Mouse (Mus musculus): ENCODE results near the gene Zfp92. TPM values are rescaled to one million over a fixed set of nuclear protein-coding genes. Genes with fewer than 3 reads are reported as not detected.
A peak's percentile ranks its signal among the peaks of the same experiment; 100 is the strongest.

Gene Zfp92
- polyA plus RNA-seq, 1 experiment from 2014 or later: 0.15 TPM

- H3K36me3 ChIP-seq: 0 out of 2 replicates have a peak, but pooled peaks cover 2% of the 10 kb centered on the region
- no peak within 1 kb of the TSS for H3K4me3 ChIP-seq
- H3K9me3 ChIP-seq: no peaks in the 10 kb centered on the region
- H3K27ac ChIP-seq: no peak within 1 kb of the TSS
- no peak within 1 kb of the TSS for H3K4me2 ChIP-seq
- no peak within 1 kb of the TSS for H3K9ac ChIP-seq
- no peaks in the 10 kb centered on the region for H3K4me1 ChIP-seq
- H3K27me3 ChIP-seq: peaks cover 15% of the 10 kb centered on the region
- 65% methylated on average over 11 of the region's 11 CpGs for WGBS
- no peak for ATAC-seq (ENCODE audit: insufficient number of reproducible peaks, low FRiP score, low TSS enrichment, low read depth)
These were observed 24.4 kb downstream of the Zfp92 start, which contains the start of gene Trex2 for GRCm38 (mm10) chrX:73435252-73435651. Gene Trex2 (minus strand): TSS chrX:73435344.

GRCm38 (mm10) chrX:73441428-73441827 is 30.5 kb downstream of the Zfp92 start:
- 0 out of 2 replicates have a peak, but pooled peaks cover 2% of the 10 kb centered on the region for H3K36me3 ChIP-seq
- 67% methylated on average over 2 of the region's 2 CpGs for WGBS
- H3K4me1 ChIP-seq: no peaks in the 10 kb centered on the region
- H3K9ac ChIP-seq: no peak overlapping the region
- no peak overlapping the region for H3K4me3 ChIP-seq
- no peaks in the 10 kb centered on the region for H3K9me3 ChIP-seq
- no peak overlapping the region for H3K4me2 ChIP-seq
- ATAC-seq (ENCODE audit: insufficient number of reproducible peaks, low FRiP score, low TSS enrichment, low read depth): no peak
- H3K27ac ChIP-seq: no peak overlapping the region
- 0 out of 2 replicates have a peak, but pooled peaks cover 3% of the 10 kb centered on the region for H3K27me3 ChIP-seq

GRCm38 (mm10) chrX:73451949-73452348 is 41.1 kb downstream of the Zfp92 start:
- no peak overlapping the region for H3K27ac ChIP-seq
- 0 out of 2 replicates have a peak, but pooled peaks cover 4% of the 10 kb centered on the region for H3K36me3 ChIP-seq
- 19% methylated on average over 2 of the region's 2 CpGs for WGBS
- H3K4me2 ChIP-seq: no peak overlapping the region
- no peak for ATAC-seq (ENCODE audit: insufficient number of reproducible peaks, low FRiP score, low TSS enrichment, low read depth)
- 0 out of 2 replicates have a peak, but pooled peaks cover 2% of the 10 kb centered on the region for H3K27me3 ChIP-seq
- H3K9me3 ChIP-seq: no peaks in the 10 kb centered on the region
- no peak overlapping the region for H3K9ac ChIP-seq
- H3K4me1 ChIP-seq: no peaks in the 10 kb centered on the region
- no peak overlapping the region for H3K4me3 ChIP-seq

GRCm38 (mm10) chrX:73458877-73459392 is 48.0 kb downstream of the Zfp92 start, which contains the start of gene Haus7:
Gene Haus7 (minus strand): TSS chrX:73459044.
- H3K27ac ChIP-seq: no peak within 1 kb of the TSS
- H3K4me2 ChIP-seq: peak within 1 kb of the TSS; percentile 56
- peak; percentile 100 for ATAC-seq (ENCODE audit: insufficient number of reproducible peaks, low FRiP score, low TSS enrichment, low read depth)
- peaks cover 8% of the 10 kb centered on the region; the same call in 1 of the 2 replicates for H3K4me1 ChIP-seq
- H3K36me3 ChIP-seq: no peaks in the 10 kb centered on the region
- H3K9me3 ChIP-seq: no peaks in the 10 kb centered on the region
- no peaks in the 10 kb centered on the region for H3K27me3 ChIP-seq
- H3K4me3 ChIP-seq: peak within 1 kb of the TSS; percentile 52
- 29% methylated on average over 26 of the region's 26 CpGs for WGBS
- H3K9ac ChIP-seq: peak within 1 kb of the TSS; percentile 35; the same call in 1 of the 2 replicates

- Histone ChIP-seq H3K27ac (peak overlapping the region; percentile 27; the same call in 1 of the 2 replicates), H3K9ac (no peak overlapping the region), H3K27me3 (no peaks in the 10 kb centered on the region), H3K36me3 (no peaks in the 10 kb centered on the region), H3K9me3 (no peaks in the 10 kb centered on the region), H3K4me1 (peaks cover 18% of the 10 kb centered on the region), H3K4me2 (no peak overlapping the region), H3K4me3 (no peak overlapping the region)
- no peak for ATAC-seq (ENCODE audit: insufficient number of reproducible peaks, low FRiP score, low TSS enrichment, low read depth)
- 56% methylated on average over 4 of the region's 4 CpGs for WGBS
These were observed 49.9 kb downstream of the Zfp92 start for GRCm38 (mm10) chrX:73460792-73461191.

- peak; percentile 86 for ATAC-seq (ENCODE audit: insufficient number of reproducible peaks, low FRiP score, low TSS enrichment, low read depth)
- H3K36me3 ChIP-seq: no peaks in the 10 kb centered on the region
- H3K9ac ChIP-seq: no peak overlapping the region
- no peaks in the 10 kb centered on the region for H3K9me3 ChIP-seq
- WGBS: 41% methylated on average over 9 of the region's 9 CpGs
- peaks cover 37% of the 10 kb centered on the region for H3K4me1 ChIP-seq
- H3K4me3 ChIP-seq: no peak overlapping the region
- no peak overlapping the region for H3K4me2 ChIP-seq
- no peaks in the 10 kb centered on the region; the same call in 1 of the 2 replicates for H3K27me3 ChIP-seq
- H3K27ac ChIP-seq: peak overlapping the region; percentile 92
These were observed 54.7 kb downstream of the Zfp92 start for GRCm38 (mm10) chrX:73465483-73466186.

GRCm38 (mm10) chrX:73467446-73468241 is 56.7 kb downstream of the Zfp92 start:
- H3K9ac ChIP-seq: no peak overlapping the region
- 49% methylated on average over 5 of the region's 5 CpGs for WGBS
- H3K9me3 ChIP-seq: no peaks in the 10 kb centered on the region
- no peaks in the 10 kb centered on the region; the same call in 1 of the 2 replicates for H3K27me3 ChIP-seq
- no peaks in the 10 kb centered on the region for H3K36me3 ChIP-seq
- H3K27ac ChIP-seq: peak overlapping the region; percentile 92
- H3K4me1 ChIP-seq: peaks cover 37% of the 10 kb centered on the region
- ATAC-seq (ENCODE audit: insufficient number of reproducible peaks, low FRiP score, low TSS enrichment, low read depth): peak; percentile 71
- H3K4me3 ChIP-seq: no peak overlapping the region
- peak overlapping the region; percentile 5; the same call in 1 of the 2 replicates for H3K4me2 ChIP-seq

- Histone ChIP-seq H3K4me3 (no peak overlapping the region), H3K9ac (no peak overlapping the region), H3K4me1 (peaks cover 37% of the 10 kb centered on the region), H3K36me3 (no peaks in the 10 kb centered on the region), H3K4me2 (no peak overlapping the region), H3K27me3 (no peaks in the 10 kb centered on the region; the same call in 1 of the 2 replicates), H3K27ac (peak overlapping the region; percentile 92), H3K9me3 (no peaks in the 10 kb centered on the region)
- WGBS: 49% methylated on average over 2 of the region's 3 CpGs
- no peak for ATAC-seq (ENCODE audit: insufficient number of reproducible peaks, low FRiP score, low TSS enrichment, low read depth)
These were observed 57.4 kb downstream of the Zfp92 start for GRCm38 (mm10) chrX:73468330-73468729.

GRCm38 (mm10) chrX:73468752-73469151 is 57.9 kb downstream of the Zfp92 start:
- Histone ChIP-seq H3K4me3 (no peak overlapping the region), H3K9me3 (no peaks in the 10 kb centered on the region), H3K36me3 (no peaks in the 10 kb centered on the region), H3K27me3 (no peaks in the 10 kb centered on the region; the same call in 1 of the 2 replicates), H3K27ac (peak overlapping the region; percentile 92), H3K4me2 (no peak overlapping the region), H3K4me1 (peaks cover 37% of the 10 kb centered on the region), H3K9ac (no peak overlapping the region)
- WGBS: 63% methylated on average over 1 of the region's 1 CpGs
- no peak for ATAC-seq (ENCODE audit: insufficient number of reproducible peaks, low FRiP score, low TSS enrichment, low read depth)

- H3K4me3 ChIP-seq: no peak overlapping the region
- 86% methylated on average over 3 of the region's 3 CpGs for WGBS
- H3K27ac ChIP-seq: no peak overlapping the region
- H3K4me2 ChIP-seq: no peak overlapping the region
- no peak overlapping the region for H3K9ac ChIP-seq
- ATAC-seq (ENCODE audit: insufficient number of reproducible peaks, low FRiP score, low TSS enrichment, low read depth): no peak
- H3K9me3 ChIP-seq: no peaks in the 10 kb centered on the region
- no peaks in the 10 kb centered on the region; the same call in 1 of the 2 replicates for H3K27me3 ChIP-seq
- H3K36me3 ChIP-seq: no peaks in the 10 kb centered on the region
- peaks cover 48% of the 10 kb centered on the region for H3K4me1 ChIP-seq
These were observed 60.9 kb downstream of the Zfp92 start for GRCm38 (mm10) chrX:73471764-73472163.

GRCm38 (mm10) chrX:73474340-73475165 is 63.7 kb downstream of the Zfp92 start:
- H3K4me2 ChIP-seq: no peak overlapping the region
- WGBS: 40% methylated on average over 12 of the region's 12 CpGs
- H3K4me3 ChIP-seq: no peak overlapping the region
- H3K9ac ChIP-seq: no peak overlapping the region
- peaks cover 34% of the 10 kb centered on the region for H3K4me1 ChIP-seq
- H3K9me3 ChIP-seq: no peaks in the 10 kb centered on the region
- peak; percentile 77 for ATAC-seq (ENCODE audit: insufficient number of reproducible peaks, low FRiP score, low TSS enrichment, low read depth)
- H3K27me3 ChIP-seq: peaks cover 3% of the 10 kb centered on the region; the same call in 1 of the 2 replicates
- H3K36me3 ChIP-seq: no peaks in the 10 kb centered on the region
- peak overlapping the region; percentile 86 for H3K27ac ChIP-seq

Data from limb, embryonic 15.5 days (tissue).